In genomic region chr19:6156372-6156771, GRCm38 (mm10) we compare ENCODE assay signal across 15 mouse cellular contexts. TPM values are rescaled to one million over a fixed set of nuclear protein-coding genes. Genes with fewer than 3 reads are reported as not detected.
A peak's percentile ranks its signal among the peaks of the same experiment; 100 is the strongest.
DNase-seq lines count a peak whose midpoint lies in the region; ATAC-seq and TF ChIP-seq lines count a peak whose summit lies in the region.
"Had no signal": no experiment of that assay in that cellular context is flagged by ENCODE, and none has a peak within 500 bp of the region (broad histone marks: within the 10 kb centered on the region; RNA-seq: fewer than 3 reads in every experiment).

No protein-coding gene starts in this region.

- no peak overlapping the region for H3K9ac ChIP-seq in kidney, embryonic 15.5 days
- H3K9ac ChIP-seq in kidney, postnatal 0 days (ENCODE audit: low read depth, low read length): no peak overlapping the region

- no peak for ATAC-seq in kidney, embryonic 15.5 days (replicated peaks; ENCODE audit: low FRiP score)
- peak; percentile 52; the same call in 1 of the 2 replicates for ATAC-seq in kidney, postnatal 0 days (replicated peaks; ENCODE audit: low FRiP score, low read depth)
- no peak for ATAC-seq in megakaryocyte-erythroid progenitor cell, adult 5-6 weeks (replicated peaks; ENCODE audit: low FRiP score, low TSS enrichment, poor library complexity, severe bottlenecking)
- ATAC-seq: forebrain, embryonic 14.5 days had no signal

- peak; percentile 62 for DNase-seq in kidney, adult 11 months
- DNase-seq in testis, postnatal 14 days (ENCODE audit: low spot score): no peak
- no peak for DNase-seq in kidney, postnatal 0 days (ENCODE audit: low spot score)
- DNase-seq in spleen, postnatal 36 days (ENCODE audit: low spot score in 2 of 2): no peak
- DNase-seq: cerebellum, adult 8-10 months; heart, postnatal 4 days had no signal

- no peak overlapping the region for H3K4me3 ChIP-seq in kidney, embryonic 15.5 days (replicated peaks)
- H3K4me3 ChIP-seq in testis, adult 2 months (ENCODE audit: control insufficient read depth, low read depth, low read length): no peak overlapping the region
- H3K4me3 ChIP-seq in kidney, postnatal 0 days (replicated peaks; ENCODE audit: low read depth, low read length): no peak overlapping the region
- H3K4me3 ChIP-seq: heart, embryonic 10.5 days had no signal

- H3K36me3 ChIP-seq in kidney, embryonic 15.5 days: no peaks in the 10 kb centered on the region
- H3K36me3 ChIP-seq in testis, adult 2 months (ENCODE audit: control insufficient read depth, insufficient read depth, low read length): no peaks in the 10 kb centered on the region
- no peaks in the 10 kb centered on the region for H3K36me3 ChIP-seq in kidney, postnatal 0 days (ENCODE audit: insufficient read depth, low read length)
- H3K36me3 ChIP-seq: heart, embryonic 10.5 days had no signal

- H3K4me1 ChIP-seq in kidney, embryonic 15.5 days: no peaks in the 10 kb centered on the region
- H3K4me1 ChIP-seq in testis, adult 2 months (ENCODE audit: control insufficient read depth, insufficient read depth, low read length): no peaks in the 10 kb centered on the region
- no peaks in the 10 kb centered on the region for H3K4me1 ChIP-seq in kidney, postnatal 0 days (replicated peaks; ENCODE audit: insufficient read depth, low read length)
- H3K4me1 ChIP-seq: heart, embryonic 10.5 days had no signal

- 59% methylated on average over 8 of the region's 8 CpGs for WGBS in kidney, embryonic 15.5 days
- 57% methylated on average over 8 of the region's 8 CpGs for WGBS in kidney, postnatal 0 days

- no peak overlapping the region for H3K4me2 ChIP-seq in kidney, embryonic 15.5 days
- no peak overlapping the region for H3K4me2 ChIP-seq in kidney, postnatal 0 days (ENCODE audit: low read length)

- no peaks in the 10 kb centered on the region for H3K27me3 ChIP-seq in kidney, embryonic 15.5 days
- H3K27me3 ChIP-seq in testis, adult 2 months (ENCODE audit: control insufficient read depth, insufficient read depth, low read length): no peaks in the 10 kb centered on the region
- no peaks in the 10 kb centered on the region for H3K27me3 ChIP-seq in kidney, postnatal 0 days (ENCODE audit: insufficient read depth, low read length)

- TF ChIP-seq CTCF in testis, adult 2 months (IDR thresholded peaks at IDR 0.05; ENCODE audit: control insufficient read depth, insufficient read depth, insufficient replicate concordance, low read depth, low read length): peak; percentile 25; the same call in 1 of the 2 replicates
- peak; percentile 44 for TF ChIP-seq CTCF in kidney, postnatal 0 days (IDR thresholded peaks at IDR 0.05; ENCODE audit: low read depth)

- no peak for TF ChIP-seq POLR2A in testis, adult 2 months (IDR thresholded peaks at IDR 0.05; ENCODE audit: control insufficient read depth, low read depth, low read length)

- H3K9me3 ChIP-seq in kidney, embryonic 15.5 days (replicated peaks): no peaks in the 10 kb centered on the region
- no peaks in the 10 kb centered on the region for H3K9me3 ChIP-seq in kidney, postnatal 0 days (replicated peaks; ENCODE audit: low read length)
- H3K9me3 ChIP-seq: heart, embryonic 10.5 days had no signal

- no peak overlapping the region for H3K27ac ChIP-seq in kidney, embryonic 15.5 days
- H3K27ac ChIP-seq in testis, adult 2 months (ENCODE audit: control insufficient read depth, insufficient read depth, low read depth, low read length): no peak overlapping the region
- H3K27ac ChIP-seq in kidney, postnatal 0 days: no peak overlapping the region
- H3K27ac ChIP-seq: heart, embryonic 10.5 days had no signal

RNA-seq across cellular contexts. Expression of gene Arl2, which starts 15.0 kb away (rescaled TPM):
- polyA plus RNA-seq in kidney, embryonic 15.5 days (2015; fragmentation: Nextera tagmentation; extraction: Ambion mirVana): 103 and 113 TPM in 2 replicates
- 61.5 and 65.5 TPM in 2 replicates for polyA plus RNA-seq in testis, adult 2 months (2012; rRNA removed)
- polyA plus RNA-seq in kidney, postnatal 0 days (2015; fragmentation: Nextera tagmentation; extraction: Ambion mirVana): 96.1 and 103 TPM in 2 replicates
- total RNA-seq in megakaryocyte-erythroid progenitor cell, adult 5-6 weeks (2014; fragmentation: Nextera tagmentation): 43.2 and 45.4 TPM in 2 replicates
- 26.4 and 38.6 TPM in 2 replicates for total RNA-seq in megakaryocyte-erythroid progenitor cell, adult 5-6 weeks (2017)

RNA-seq across cellular contexts. Expression of gene Batf2, which starts 15.6 kb away (rescaled TPM):
- 0.52 and 0.54 TPM in 2 replicates for polyA plus RNA-seq in kidney, embryonic 15.5 days (2015; fragmentation: Nextera tagmentation; extraction: Ambion mirVana)
- polyA plus RNA-seq in testis, adult 2 months (2012; rRNA removed): 0.83 and 1.1 TPM in 2 replicates
- polyA plus RNA-seq in kidney, postnatal 0 days (2015; fragmentation: Nextera tagmentation; extraction: Ambion mirVana): 0.38 and 0.49 TPM in 2 replicates
- 2.0 TPM in 1 of 2 replicates, not detected in the other for total RNA-seq in megakaryocyte-erythroid progenitor cell, adult 5-6 weeks (2014; fragmentation: Nextera tagmentation)
- 0.42 TPM in 1 of 2 replicates, not detected in the other for total RNA-seq in megakaryocyte-erythroid progenitor cell, adult 5-6 weeks (2017)
- polyA plus RNA-seq: forebrain, embryonic 14.5 days; heart, embryonic 10.5 days had no signal

RNA-seq across cellular contexts. Expression of gene Majin, which starts 27.8 kb away (rescaled TPM):
- polyA plus RNA-seq in kidney, embryonic 15.5 days (2015; fragmentation: Nextera tagmentation; extraction: Ambion mirVana): not detected in 2 replicates
- polyA plus RNA-seq in testis, adult 2 months (2012; rRNA removed): 19.0 and 20.7 TPM in 2 replicates
- polyA plus RNA-seq in kidney, postnatal 0 days (2015; fragmentation: Nextera tagmentation; extraction: Ambion mirVana): not detected in 2 replicates
- total RNA-seq in megakaryocyte-erythroid progenitor cell, adult 5-6 weeks (2014; fragmentation: Nextera tagmentation): not detected in 2 replicates
- total RNA-seq in megakaryocyte-erythroid progenitor cell, adult 5-6 weeks (2017): not detected in 2 replicates
- total RNA-seq: gastrocnemius, adult 8-10 months; heart, postnatal 4 days; liver, adult 2 months; megakaryocyte progenitor cell, adult 5-6 weeks had no signal
- polyA plus RNA-seq: embryonic facial prominence, embryonic 14.5 days; forebrain, embryonic 14.5 days; heart, embryonic 10.5 days; liver, adult 2 months had no signal

RNA-seq across cellular contexts. Expression of gene Snx15, which starts 28.3 kb away (rescaled TPM):
- 32.3 and 34.2 TPM in 2 replicates for polyA plus RNA-seq in kidney, embryonic 15.5 days (2015; fragmentation: Nextera tagmentation; extraction: Ambion mirVana)
- 13.7 and 15.7 TPM in 2 replicates for polyA plus RNA-seq in testis, adult 2 months (2012; rRNA removed)
- polyA plus RNA-seq in kidney, postnatal 0 days (2015; fragmentation: Nextera tagmentation; extraction: Ambion mirVana): 26.5 and 30.0 TPM in 2 replicates
- total RNA-seq in megakaryocyte-erythroid progenitor cell, adult 5-6 weeks (2014; fragmentation: Nextera tagmentation): 15.2 and 24.6 TPM in 2 replicates
- 7.0 and 13.2 TPM in 2 replicates for total RNA-seq in megakaryocyte-erythroid progenitor cell, adult 5-6 weeks (2017)

RNA-seq across cellular contexts. Expression of gene Sac3d1, which starts 37.9 kb away (rescaled TPM):
- polyA plus RNA-seq in kidney, embryonic 15.5 days (2015; fragmentation: Nextera tagmentation; extraction: Ambion mirVana): 44.0 and 47.2 TPM in 2 replicates
- 22.3 and 26.8 TPM in 2 replicates for polyA plus RNA-seq in testis, adult 2 months (2012; rRNA removed)
- 32.0 and 35.9 TPM in 2 replicates for polyA plus RNA-seq in kidney, postnatal 0 days (2015; fragmentation: Nextera tagmentation; extraction: Ambion mirVana)
- total RNA-seq in megakaryocyte-erythroid progenitor cell, adult 5-6 weeks (2014; fragmentation: Nextera tagmentation): 18.8 and 20.9 TPM in 2 replicates
- 7.7 and 9.3 TPM in 2 replicates for total RNA-seq in megakaryocyte-erythroid progenitor cell, adult 5-6 weeks (2017)

Comparison
In these comparisons a context has a peak if more than half of its experiments do, and no peak if none do; other contexts are left out.
1. RNA of gene Majin, which starts 27.8 kb away (polyA plus RNA-seq): 19.0 to 20.7 TPM in testis, adult 2 months; not detected in kidney, postnatal 0 days and not detected in kidney, embryonic 15.5 days; every median in the first group is over 10 times any median in the second.